Mouse (Mus musculus) gastrocnemius, adult 2 months (tissue): ENCODE results near the gene Mdp1. TPM values are rescaled to one million over a fixed set of nuclear protein-coding genes. Genes with fewer than 3 reads are reported as not detected.

ENCODE experiments used
- DNase-seq: peaks from one replicate; pipeline ENCODE4 v3.0.0; 2022
- H3K27ac ChIP-seq: fragments of 200-600 bp; 2 replicates; pipeline ENCODE4 v1.8.1; 2022; ENCODE audit warnings: mild to moderate bottlenecking
- H3K4me3 ChIP-seq: fragments of 200-600 bp; 2 replicates; pipeline ENCODE4 v1.8.1; 2022; ENCODE audit warnings: mild to moderate bottlenecking, moderate library complexity
- CTCF ChIP-seq: fragments of 200-600 bp; IDR thresholded peaks from 2 replicates; pipeline ENCODE4 v1.8.1; 2022; ENCODE audit warnings: antibody characterized with exemption, mild to moderate bottlenecking, moderate library complexity
- intact Hi-C: fragments of 180-260 bp; cut with DNase I; formaldehyde crosslinking; loops from one replicate; pipeline ENCODE4 v1.15.1; 2025
- total RNA-seq, 2 experiments: library from RNA; stranded (reverse); gene quantifications; 2 replicates each; pipeline ENCODE4 v1.2.3; 2021

Gene Mdp1
- total RNA-seq, 2 experiments from 2014 or later: 17.4 to 23.8 TPM

- intact Hi-C loops: no loop called here
- DNase-seq: no peak
- H3K4me3 ChIP-seq: no peak within 1 kb of the TSS
- no peak within 1 kb of the TSS for H3K27ac ChIP-seq
- no peak for TF ChIP-seq CTCF
Observed at GRCm38 (mm10) chr14:55637795-55638194, 22.5 kb downstream of the Mdp1 start, which contains the start of gene Gm49378. Gene Gm49378, minus strand, starts transcription at chr14:55637895.

- DNase-seq: peak; percentile 93
- intact Hi-C loops: no loop called here
- Histone ChIP-seq H3K27ac (peak within 1 kb of the TSS; percentile 87), H3K4me3 (peak within 1 kb of the TSS; percentile 84)
- TF ChIP-seq CTCF: no peak
Observed at GRCm38 (mm10) chr14:55635523-55636007, 24.7 kb downstream of the Mdp1 start, which contains the start of gene Ipo4. Gene Ipo4, minus strand, starts transcription at chr14:55635957.

- intact Hi-C loops: no loop called here
Observed at GRCm38 (mm10) chr14:55634874-55635522, 25.3 kb downstream of the Mdp1 start.

GRCm38 (mm10) chr14:55629312-55629711 lies 31.0 kb downstream of the Mdp1 start:
- intact Hi-C loops: loop anchor here (2.0 kb wide), 1 partner anchor 113 kb away; no protein-coding TSS in a partner anchor
- H3K27ac ChIP-seq: no peak overlapping the region

More at GRCm38 (mm10) chr14:55634874-55635522, 25.3 kb downstream of the Mdp1 start:
- DNase-seq: no peak
- no peak for TF ChIP-seq CTCF
- H3K4me3 ChIP-seq: peak overlapping the region; percentile 84
- peak overlapping the region; percentile 87 for H3K27ac ChIP-seq

GRCm38 (mm10) chr14:55628077-55628827 lies 32.1 kb downstream of the Mdp1 start:
- DNase-seq: no peak
- Histone ChIP-seq H3K27ac (no peak overlapping the region), H3K4me3 (no peak overlapping the region)
- no peak for TF ChIP-seq CTCF
- intact Hi-C loops: loop anchor here (2.0 kb wide), 1 partner anchor 115 kb away; no protein-coding TSS in a partner anchor

More at GRCm38 (mm10) chr14:55629312-55629711, 31.0 kb downstream of the Mdp1 start:
- TF ChIP-seq CTCF: peak; percentile 90
- H3K4me3 ChIP-seq: no peak overlapping the region
- DNase-seq: peak; percentile 70

GRCm38 (mm10) chr14:55618486-55619195 lies 41.7 kb downstream of the Mdp1 start:
- DNase-seq: no peak
- H3K4me3 ChIP-seq: no peak overlapping the region
- intact Hi-C loops: no loop called here
- no peak overlapping the region for H3K27ac ChIP-seq
- TF ChIP-seq CTCF: no peak

GRCm38 (mm10) chr14:55617822-55618221 lies 42.5 kb downstream of the Mdp1 start, which contains the start of gene Rec8:
Gene Rec8, plus strand, starts transcription at chr14:55618037.
- H3K4me3 ChIP-seq: no peak within 1 kb of the TSS
- no peak for DNase-seq
- H3K27ac ChIP-seq: no peak within 1 kb of the TSS
- TF ChIP-seq CTCF: no peak
- intact Hi-C loops: no loop called here

- TF ChIP-seq CTCF: no peak
- Histone ChIP-seq H3K27ac (no peak overlapping the region), H3K4me3 (no peak overlapping the region)
- no peak for DNase-seq
- intact Hi-C loops: no loop called here
Observed at GRCm38 (mm10) chr14:55616844-55617243, 43.5 kb downstream of the Mdp1 start.

GRCm38 (mm10) chr14:55615876-55616275 lies 44.4 kb downstream of the Mdp1 start:
- H3K27ac ChIP-seq: no peak overlapping the region
- no peak for DNase-seq
- intact Hi-C loops: no loop called here
- H3K4me3 ChIP-seq: no peak overlapping the region
- no peak for TF ChIP-seq CTCF

- intact Hi-C loops: no loop called here
- no peak for TF ChIP-seq CTCF
- no peak for DNase-seq
- Histone ChIP-seq H3K27ac (no peak overlapping the region), H3K4me3 (no peak overlapping the region)
Observed at GRCm38 (mm10) chr14:55614565-55615178, 45.6 kb downstream of the Mdp1 start.

- intact Hi-C loops: no loop called here
- TF ChIP-seq CTCF: no peak
- Histone ChIP-seq H3K27ac (no peak overlapping the region), H3K4me3 (no peak overlapping the region)
- DNase-seq: no peak
Observed at GRCm38 (mm10) chr14:55613346-55613745, 47.0 kb downstream of the Mdp1 start.

GRCm38 (mm10) chr14:55608339-55608738 lies 52.0 kb downstream of the Mdp1 start:
- H3K27ac ChIP-seq: no peak overlapping the region
- intact Hi-C loops: no loop called here
- no peak overlapping the region for H3K4me3 ChIP-seq
- TF ChIP-seq CTCF: no peak
- DNase-seq: no peak

Other genes with a start within 250 kb of the Mdp1 start
- 10 to 100 TPM; 28.4 to 68.7 TPM for gene Dhrs4, start 181.8 kb downstream of the Mdp1 start, total RNA-seq
- under 1 TPM; 0.43 to 0.95 TPM for gene Carmil3, start 169.9 kb downstream of the Mdp1 start, total RNA-seq
- not detected for gene Cpne6, start 150.1 kb downstream of the Mdp1 start, total RNA-seq
- not detected for gene Nrl, start 135.5 kb downstream of the Mdp1 start, total RNA-seq
- gene Pck2, start 120.2 kb downstream of the Mdp1 start, total RNA-seq: 1 to 10 TPM; 3.5 to 4.2 TPM
- gene Dcaf11, start 100.5 kb downstream of the Mdp1 start, total RNA-seq: 100 to 1,000 TPM; 129 to 133 TPM
- not detected for gene A730061H03Rik, start 100.1 kb downstream of the Mdp1 start, total RNA-seq
- gene Fitm1, start 84.9 kb downstream of the Mdp1 start, total RNA-seq: 100 to 1,000 TPM; 282 to 334 TPM
- gene Psme1, start 82.4 kb downstream of the Mdp1 start, total RNA-seq: 10 to 100 TPM; 53.3 to 75.5 TPM
- 10 to 100 TPM; 30.3 to 45.2 TPM for gene Emc9, start 75.2 kb downstream of the Mdp1 start, total RNA-seq
- 10 to 100 TPM; 33.8 to 54.8 TPM for gene Psme2, start 69.4 kb downstream of the Mdp1 start, total RNA-seq
- gene Rnf31, start 68.8 kb downstream of the Mdp1 start, total RNA-seq: 10 to 100 TPM; 17.1 to 20.4 TPM
- gene Irf9, start 56.9 kb downstream of the Mdp1 start, total RNA-seq: 1 to 10 TPM; 4.7 to 5.1 TPM
- not detected for gene Rec8, start 42.5 kb downstream of the Mdp1 start, total RNA-seq
- gene Ipo4, start 24.6 kb downstream of the Mdp1 start, total RNA-seq: 10 to 100 TPM; 73.2 to 81.0 TPM
- gene Gm49378, start 22.6 kb downstream of the Mdp1 start, total RNA-seq: 1 to 10 TPM; 1.1 to 2.3 TPM
- gene Tm9sf1, start 16.7 kb downstream of the Mdp1 start, total RNA-seq: 10 to 100 TPM; 15.0 to 21.3 TPM
- gene Tssk4, start 10.3 kb downstream of the Mdp1 start, total RNA-seq: under 1 TPM; 0.20 to 0.28 TPM
- gene Gmpr2, start 11.4 kb upstream of the Mdp1 start, total RNA-seq: 1 to 10 TPM; 2.4 to 3.1 TPM
- gene Nedd8, start 11.6 kb upstream of the Mdp1 start, total RNA-seq: 100 to 1,000 TPM; 188 to 211 TPM
- gene Tinf2, start 21.3 kb upstream of the Mdp1 start, total RNA-seq: 10 to 100 TPM; 10.4 to 13.1 TPM
- gene Tgm1, start 53.4 kb upstream of the Mdp1 start, total RNA-seq: under 1 TPM in 1 of 2 experiments, not detected in 1; 0.11 TPM
- 10 to 100 TPM in 1 of 2 experiments, 1 to 10 TPM in 1; 9.8 to 10.6 TPM for gene Rabggta, start 61.8 kb upstream of the Mdp1 start, total RNA-seq
- 10 to 100 TPM; 29.1 to 33.0 TPM for gene Dhrs1, start 85.2 kb upstream of the Mdp1 start, total RNA-seq
- gene Nop9, start 85.2 kb upstream of the Mdp1 start, total RNA-seq: 10 to 100 TPM in 1 of 2 experiments, 1 to 10 TPM in 1; 9.8 to 10.4 TPM
- gene Cideb, start 98.0 kb upstream of the Mdp1 start, total RNA-seq: not detected
- gene Ltb4r2, start 100.9 kb upstream of the Mdp1 start, total RNA-seq: not detected
- gene Ltb4r1, start 105.5 kb upstream of the Mdp1 start, total RNA-seq: under 1 TPM in 1 of 2 experiments, not detected in 1; 0.18 TPM
- 10 to 100 TPM in 1 of 2 experiments, 1 to 10 TPM in 1; 6.8 to 10.1 TPM for gene Adcy4, start 123.6 kb upstream of the Mdp1 start, total RNA-seq
- gene Ripk3, start 128.4 kb upstream of the Mdp1 start, total RNA-seq: 1 to 10 TPM in 1 of 2 experiments, under 1 TPM in 1; 0.64 to 1.1 TPM
- 1 to 10 TPM; 3.4 to 3.8 TPM for gene Nfatc4, start 162.6 kb upstream of the Mdp1 start, total RNA-seq
- gene Nynrin, start 193.5 kb upstream of the Mdp1 start, total RNA-seq: 1 to 10 TPM; 1.6 to 2.0 TPM
- gene Cbln3, start 223.9 kb upstream of the Mdp1 start, total RNA-seq: not detected
- 1 to 10 TPM; 6.4 to 8.1 TPM for gene Khnyn, start 224.4 kb upstream of the Mdp1 start, total RNA-seq
- 100 to 1,000 TPM; 113 to 127 TPM for gene Sdr39u1, start 239.8 kb upstream of the Mdp1 start, total RNA-seq